Mouse (Mus musculus) T-cell, adult 2 months (primary cell): Measurements from ENCODE around the gene Tas2r144.

Experiments
- DNase-seq: peaks from one replicate; pipeline ENCODE4 v3.0.0; 2022; ENCODE audit warnings: low spot score

Gene Tas2r144

GRCm38 (mm10) chr6:42215028-42215427, at the start of gene Tas2r144:
TSS of gene Tas2r144 (plus strand) at chr6:42215328.
- no peak for DNase-seq

GRCm38 (mm10) chr6:42182462-42182861, 32.7 kb upstream of the Tas2r144 start:
- no peak for DNase-seq

GRCm38 (mm10) chr6:42186230-42186629, 28.9 kb upstream of the Tas2r144 start:
- DNase-seq, result no peak

- no peak for DNase-seq
Observed at GRCm38 (mm10) chr6:42197710-42198109, 17.4 kb upstream of the Tas2r144 start.

GRCm38 (mm10) chr6:42199498-42199897, 15.6 kb upstream of the Tas2r144 start:
- DNase-seq, result no peak

GRCm38 (mm10) chr6:42222286-42222685, 7.2 kb downstream of the Tas2r144 start:
- no peak for DNase-seq

GRCm38 (mm10) chr6:42225046-42225445, 9.9 kb downstream of the Tas2r144 start:
- no peak for DNase-seq

GRCm38 (mm10) chr6:42227240-42228101, 12.3 kb downstream of the Tas2r144 start:
- peak; percentile 54 for DNase-seq

GRCm38 (mm10) chr6:42229610-42230009, 14.5 kb downstream of the Tas2r144 start:
- no peak for DNase-seq

- no peak for DNase-seq
Observed at GRCm38 (mm10) chr6:42231191-42231590, 16.1 kb downstream of the Tas2r144 start.

- no peak for DNase-seq
Observed at GRCm38 (mm10) chr6:42237276-42237805, 22.2 kb downstream of the Tas2r144 start.

GRCm38 (mm10) chr6:42241311-42242045, 26.4 kb downstream of the Tas2r144 start:
- no peak for DNase-seq

GRCm38 (mm10) chr6:42245711-42246353, 30.7 kb downstream of the Tas2r144 start, which contains the start of gene Gstk1:
TSS of gene Gstk1 (plus strand) at chr6:42245935.
- DNase-seq, result peak; percentile 85

- no peak for DNase-seq
Observed at GRCm38 (mm10) chr6:42247173-42247572, 32.0 kb downstream of the Tas2r144 start.

GRCm38 (mm10) chr6:42247981-42248380, 32.9 kb downstream of the Tas2r144 start:
- no peak for DNase-seq

GRCm38 (mm10) chr6:42251791-42252190, 36.7 kb downstream of the Tas2r144 start:
- no peak for DNase-seq

- DNase-seq, result no peak
Observed at GRCm38 (mm10) chr6:42253103-42253502, 38.0 kb downstream of the Tas2r144 start.

- DNase-seq, result peak; percentile 68
Observed at GRCm38 (mm10) chr6:42257303-42257863, 42.3 kb downstream of the Tas2r144 start.

- no peak for DNase-seq
Observed at GRCm38 (mm10) chr6:42260430-42260829, 45.3 kb downstream of the Tas2r144 start.

- DNase-seq, result no peak
Observed at GRCm38 (mm10) chr6:42261524-42262170, 46.5 kb downstream of the Tas2r144 start, which contains the start of gene Tmem139. TSS of gene Tmem139 (plus strand) at chr6:42261970.

- DNase-seq, result peak; percentile 96
Observed at GRCm38 (mm10) chr6:42264626-42265312, 49.6 kb downstream of the Tas2r144 start, which contains the start of gene Casp2. TSS of gene Casp2 (plus strand) at chr6:42264985.
